Mouse (Mus musculus): ENCODE data around the gene Nxph4. TPM values are rescaled to one million over a fixed set of nuclear protein-coding genes. Genes with fewer than 3 reads are reported as not detected.

Gene Nxph4
- total RNA-seq, 2 experiments from 2014 or later: 5.3 TPM

- DNase-seq: no peak
Observed at GRCm38 (mm10) chr10:127542720-127543119, 8.4 kb upstream of the Nxph4 start.

- DNase-seq: no peak
Observed at GRCm38 (mm10) chr10:127542084-127542483, 7.7 kb upstream of the Nxph4 start.

DNA sequence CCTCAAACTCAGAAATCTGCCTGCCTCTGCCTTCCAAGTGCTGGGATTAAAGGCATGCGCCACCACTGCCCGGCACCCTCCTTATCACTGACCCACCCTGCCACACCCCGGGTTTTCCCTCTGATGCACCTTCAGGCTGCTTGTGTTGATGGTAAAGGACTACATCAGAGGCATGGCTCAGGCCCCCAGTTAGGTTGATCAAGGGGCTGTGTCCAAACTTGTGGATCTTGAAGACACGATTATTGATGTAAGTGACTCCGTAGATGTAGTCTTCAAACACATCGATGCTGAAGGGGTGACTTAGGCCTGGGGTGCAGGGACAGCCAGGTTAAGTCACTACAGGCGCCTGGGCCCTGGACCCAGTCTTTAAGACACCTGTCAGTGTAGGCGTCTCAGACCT, 7.2 kb upstream of the Nxph4 start:
- no peak for DNase-seq

DNA sequence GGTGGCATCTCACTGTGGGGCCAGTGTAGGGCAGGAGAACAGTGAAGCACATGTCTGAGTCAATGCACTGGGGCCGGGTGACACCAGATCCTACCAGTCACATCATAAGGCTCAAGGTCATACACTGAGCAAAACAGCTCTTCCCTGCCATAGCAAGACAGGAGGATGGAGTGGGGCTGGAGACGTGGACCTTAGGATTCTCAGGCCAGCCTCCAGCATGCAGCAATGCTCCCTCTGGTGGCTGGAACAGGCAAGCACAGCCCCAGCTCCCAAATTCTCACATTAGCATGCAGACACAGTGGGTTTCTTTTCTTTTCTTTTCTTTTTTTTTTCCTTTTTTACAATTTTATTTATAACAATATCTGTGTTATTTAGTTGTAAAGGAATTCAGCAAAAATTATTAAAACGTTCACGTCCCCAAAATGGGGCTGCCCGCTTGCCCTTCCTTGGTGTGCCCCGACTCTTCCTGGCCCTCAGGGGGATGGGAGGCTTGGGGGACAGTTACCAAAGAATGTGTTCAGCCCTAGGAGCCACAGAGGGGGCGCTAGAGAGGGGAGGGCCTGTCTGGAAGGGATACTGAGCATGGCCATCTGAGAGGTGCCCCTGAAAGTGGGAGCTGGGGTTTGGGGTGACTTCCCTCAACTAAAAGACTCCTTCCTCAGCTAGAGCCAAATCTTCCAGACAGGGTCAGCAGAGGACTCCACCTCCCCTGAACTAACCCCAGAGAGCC, 3.7 kb upstream of the Nxph4 start:
- peak; percentile 85 for DNase-seq

DNA sequence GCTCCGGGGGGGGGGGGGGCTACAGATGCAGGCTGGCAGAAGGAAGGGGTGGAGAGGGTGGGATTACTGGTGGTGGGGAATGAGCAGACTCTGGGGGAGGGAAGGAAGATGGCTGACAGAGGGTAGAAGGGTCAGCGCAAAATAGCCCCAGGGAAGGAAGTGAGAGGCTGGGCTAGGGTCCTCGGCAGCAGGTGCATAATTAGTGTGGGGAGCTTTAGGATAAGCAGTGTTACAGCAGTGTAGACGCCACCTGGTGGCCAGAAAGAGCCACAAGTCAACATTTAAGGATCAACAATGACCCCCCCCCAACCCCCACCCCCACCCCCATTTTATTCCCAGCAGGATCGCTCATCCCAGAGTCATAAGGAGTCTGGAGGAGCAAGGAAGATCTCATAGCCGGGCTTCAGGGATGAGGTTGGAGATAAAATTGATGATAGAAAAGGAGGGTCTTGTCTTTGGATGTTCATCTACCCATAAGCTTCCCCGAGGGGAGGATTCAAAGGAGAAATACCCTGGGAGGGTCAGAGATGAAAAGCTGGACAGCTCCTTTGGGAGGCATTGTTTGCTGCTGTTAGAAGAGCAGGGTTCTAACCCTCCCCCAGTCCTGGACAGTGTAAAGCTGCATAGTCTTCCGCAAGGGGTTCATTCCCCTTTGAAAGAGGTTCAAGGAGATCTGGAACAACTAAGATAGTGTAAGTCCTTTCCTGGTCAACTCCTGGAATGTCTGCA, 2.4 kb upstream of the Nxph4 start:
- peak; percentile 61 for DNase-seq

DNA sequence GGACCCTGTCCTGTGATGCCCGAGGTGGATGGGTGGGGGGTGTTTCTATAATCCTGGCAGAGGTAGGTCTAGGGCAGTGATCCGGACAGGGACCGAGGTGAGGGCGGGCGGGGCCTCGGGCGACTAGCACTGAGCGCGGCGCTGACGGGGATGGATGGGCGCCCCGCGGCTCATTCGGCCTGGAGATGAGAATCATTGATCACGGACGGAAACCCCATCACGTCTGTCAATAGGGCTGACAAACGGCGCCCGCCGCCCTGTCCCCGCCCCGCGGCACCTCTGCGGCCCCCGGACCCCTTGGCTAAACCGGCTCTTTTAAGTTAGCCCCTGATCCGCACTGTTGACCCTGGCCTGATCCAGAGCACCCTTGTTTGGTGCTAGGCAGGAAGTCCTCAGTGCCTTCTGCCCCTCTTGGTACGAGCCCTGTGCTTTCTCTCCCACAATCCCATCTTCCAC, 598 bp upstream of the Nxph4 start:
- DNase-seq: no peak

DNA sequence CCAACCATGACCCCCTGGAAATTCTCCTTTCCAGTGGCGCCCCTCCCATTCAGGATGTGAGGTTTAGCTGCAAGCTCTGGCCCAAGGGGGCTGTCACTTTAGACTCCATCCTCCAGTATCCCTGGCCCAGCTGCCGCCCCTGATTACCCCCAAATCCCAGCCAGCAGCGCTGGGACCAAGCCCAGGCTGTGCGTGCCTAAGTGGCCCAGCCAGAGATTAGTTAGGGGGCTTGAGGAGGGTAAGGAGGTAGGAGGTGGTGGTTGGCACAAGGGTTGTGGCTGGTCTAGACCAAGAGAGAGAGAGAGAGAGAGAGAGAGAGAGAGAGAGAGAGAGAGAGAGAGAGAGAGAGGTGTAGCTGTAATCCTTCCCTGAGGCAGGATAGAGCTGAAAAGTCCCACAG, 2.8 kb downstream of the Nxph4 start:
- no peak for DNase-seq

DNA sequence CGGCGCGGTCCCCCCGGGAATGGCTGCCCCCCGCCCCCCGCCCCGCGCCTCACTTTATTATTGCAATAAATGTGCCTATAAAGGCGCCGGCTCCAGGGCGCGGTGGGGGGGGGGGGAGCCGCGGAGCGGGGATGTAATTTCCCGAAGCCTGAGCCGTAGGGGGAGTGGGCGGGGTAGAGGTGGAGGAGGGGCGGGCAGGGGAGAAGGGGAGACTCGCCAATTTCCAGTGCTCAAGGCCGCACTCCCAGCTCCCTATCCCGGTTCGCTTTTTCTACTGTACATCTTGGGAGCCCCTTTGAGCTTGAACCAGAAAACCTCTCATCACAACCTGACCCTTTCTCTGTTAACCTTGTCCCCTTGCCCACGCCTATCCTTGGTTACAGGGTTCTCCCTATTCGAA, 3.4 kb downstream of the Nxph4 start:
- no peak for DNase-seq

GRCm38 (mm10) chr10:127527481-127527880, 6.9 kb downstream of the Nxph4 start:
- no peak for DNase-seq

GRCm38 (mm10) chr10:127526681-127527080, 7.7 kb downstream of the Nxph4 start:
- DNase-seq: peak; percentile 81

GRCm38 (mm10) chr10:127526048-127526447, 8.3 kb downstream of the Nxph4 start:
- DNase-seq: no peak

DNA sequence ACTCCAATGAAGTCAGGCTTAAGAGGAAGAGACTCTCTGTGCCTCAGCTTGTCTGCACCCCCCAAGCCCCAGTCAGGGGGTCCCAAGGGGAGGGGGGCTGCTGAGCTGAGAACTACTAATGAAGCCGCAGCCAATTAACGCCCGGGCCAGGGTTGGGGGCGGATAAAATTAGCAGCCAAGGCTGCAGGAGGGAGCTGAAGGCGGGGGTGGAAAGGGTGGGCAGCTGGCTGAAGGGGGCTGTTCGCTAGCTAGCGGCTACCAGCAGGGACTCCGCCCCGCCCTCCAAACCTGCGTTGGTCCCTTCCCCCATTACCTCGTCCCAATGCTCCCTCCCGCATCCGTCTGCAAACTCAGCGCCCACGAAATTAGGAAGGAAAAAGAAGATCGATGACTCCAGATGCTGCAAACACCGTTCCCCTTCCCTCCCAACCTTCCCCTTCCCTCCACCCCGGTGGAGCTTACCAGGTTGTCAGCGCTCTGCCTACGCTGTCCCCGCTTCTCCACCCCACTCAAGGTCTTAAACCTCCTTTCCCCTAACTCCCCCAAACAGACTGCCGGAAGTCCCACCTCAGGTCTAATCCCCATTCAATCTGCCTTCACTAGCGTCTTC, 9.6 kb downstream of the Nxph4 start:
- DNase-seq: no peak

GRCm38 (mm10) chr10:127522088-127522581, 12.2 kb downstream of the Nxph4 start, which contains the start of gene Shmt2:
Gene Shmt2, minus strand, starts transcription at chr10:127522444.
- DNase-seq: peak; percentile 86

DNA sequence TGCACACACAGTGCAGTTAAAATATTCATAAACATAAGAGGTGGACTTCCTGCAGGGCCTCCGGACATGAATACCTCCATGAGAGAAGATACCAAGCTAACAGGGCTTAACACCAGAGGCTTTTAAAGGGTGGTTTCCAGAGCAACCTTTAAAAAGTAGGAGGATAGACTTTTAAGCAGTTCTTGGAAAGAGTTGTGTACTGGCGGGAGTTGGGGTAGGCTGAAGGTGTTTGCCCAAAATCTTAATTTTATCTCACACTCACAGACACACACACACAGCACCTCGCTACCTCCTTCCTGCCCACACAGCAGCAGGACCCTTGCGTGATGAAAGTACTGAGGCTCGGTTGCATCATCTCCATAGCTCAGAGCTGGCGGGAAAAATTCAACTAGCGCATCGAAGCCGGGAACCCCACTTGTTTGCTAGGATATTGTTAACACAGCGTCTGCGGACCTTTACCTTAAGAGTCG, 12.7 kb downstream of the Nxph4 start:
- DNase-seq: no peak

DNA sequence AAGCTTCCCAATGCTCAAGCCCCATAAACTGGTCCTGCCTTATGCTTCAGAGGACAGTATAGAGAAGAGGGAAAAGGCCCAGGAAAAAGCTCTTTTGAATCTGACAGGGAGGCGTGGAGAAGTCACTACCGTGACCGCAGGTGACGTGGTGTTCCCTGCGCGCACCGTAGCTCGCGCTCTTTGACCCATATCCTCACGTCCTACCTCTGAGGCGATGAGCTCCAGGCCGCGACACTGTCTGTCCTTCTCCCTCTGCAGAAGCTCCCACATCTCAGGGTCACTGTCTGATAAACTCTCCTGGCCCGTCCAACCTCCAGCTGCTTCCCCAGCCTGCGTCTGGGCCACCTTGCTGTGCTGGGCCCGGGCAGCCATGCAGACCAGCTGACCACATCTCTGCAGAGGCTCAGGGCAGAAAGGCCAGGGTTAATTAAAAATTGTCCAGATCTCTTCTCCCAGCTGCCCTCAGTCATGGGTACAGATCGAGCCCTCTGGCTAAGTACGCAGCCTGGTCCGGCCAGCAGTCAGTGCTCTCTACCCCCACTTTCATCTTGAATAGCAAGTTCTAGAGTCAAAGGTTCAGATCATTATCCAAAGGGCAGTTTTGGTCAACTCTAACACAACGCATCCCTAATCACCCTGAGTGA, 13.5 kb downstream of the Nxph4 start:
- no peak for DNase-seq

DNA sequence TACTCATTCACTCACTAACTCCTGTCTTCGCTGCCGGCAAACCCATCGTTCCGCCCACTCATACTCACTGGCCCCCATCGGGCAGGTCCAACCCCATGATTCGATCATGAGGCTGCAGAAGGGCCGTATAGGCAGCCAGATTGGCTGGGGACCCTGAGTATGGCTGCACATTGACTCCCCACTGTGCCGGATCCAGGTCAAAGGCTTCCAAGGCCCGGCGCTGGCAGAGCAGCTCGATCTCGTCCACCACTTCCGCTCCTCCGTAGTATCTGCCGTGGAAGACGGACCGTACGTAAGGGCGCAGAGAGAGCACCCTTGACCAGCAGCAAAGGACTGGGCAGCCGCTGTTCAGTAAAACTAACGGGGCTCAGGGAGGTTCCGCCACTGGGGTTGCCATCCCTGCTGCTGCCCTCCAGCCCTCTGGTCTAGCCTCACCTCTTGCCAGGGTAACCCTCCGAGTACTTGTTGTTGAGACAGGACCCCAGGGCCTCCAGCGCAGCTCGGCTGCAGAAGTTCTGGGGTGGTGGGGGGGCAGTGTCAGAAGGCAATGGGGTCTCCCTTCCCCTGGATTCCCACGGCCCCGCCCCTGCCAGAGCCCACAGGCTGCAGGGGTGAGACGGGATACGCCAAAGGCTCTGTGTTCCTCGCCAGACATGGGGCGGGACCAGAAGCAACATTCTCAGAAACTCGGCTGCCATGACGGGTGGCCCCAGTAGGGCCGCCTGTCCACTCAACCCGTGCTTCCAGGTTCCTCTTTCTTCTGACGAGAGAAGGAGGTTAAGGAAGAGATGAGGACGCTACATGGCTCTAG, 14.3 kb downstream of the Nxph4 start:
- DNase-seq: no peak

DNA sequence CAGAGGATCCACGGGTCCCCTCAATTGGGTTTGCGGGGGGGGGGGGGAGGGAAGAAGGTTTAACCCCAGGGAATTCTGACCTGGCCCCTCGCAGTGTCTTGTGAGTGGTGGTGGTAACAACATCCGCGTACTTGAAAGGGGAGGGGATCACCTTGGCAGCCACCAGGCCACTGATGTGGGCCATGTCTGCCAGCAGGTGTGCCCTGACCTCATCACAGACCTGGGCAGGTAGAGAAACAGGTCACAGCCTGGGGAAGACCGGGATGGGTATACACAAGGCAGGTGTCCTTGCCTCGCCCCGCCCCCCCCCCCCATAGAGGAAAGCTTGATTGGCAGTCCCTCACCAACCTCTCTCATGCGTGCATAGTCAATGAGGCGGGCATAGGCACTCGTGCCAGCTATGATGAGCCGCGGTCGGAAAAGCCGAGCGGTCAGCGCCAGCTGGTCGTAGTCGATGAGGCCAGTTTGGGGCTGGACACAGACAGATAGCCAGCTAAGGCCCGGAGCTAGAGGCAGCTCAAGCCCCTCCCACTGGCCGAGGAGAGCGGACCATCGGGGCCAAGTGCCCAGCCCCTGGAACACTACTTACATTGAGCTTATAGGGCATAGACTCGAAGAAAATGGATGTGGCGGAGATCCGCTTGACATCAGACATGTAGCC, 15.2 kb downstream of the Nxph4 start:
- no peak for DNase-seq

- DNase-seq: no peak
Observed at GRCm38 (mm10) chr10:127517941-127518340, 16.4 kb downstream of the Nxph4 start.

DNA sequence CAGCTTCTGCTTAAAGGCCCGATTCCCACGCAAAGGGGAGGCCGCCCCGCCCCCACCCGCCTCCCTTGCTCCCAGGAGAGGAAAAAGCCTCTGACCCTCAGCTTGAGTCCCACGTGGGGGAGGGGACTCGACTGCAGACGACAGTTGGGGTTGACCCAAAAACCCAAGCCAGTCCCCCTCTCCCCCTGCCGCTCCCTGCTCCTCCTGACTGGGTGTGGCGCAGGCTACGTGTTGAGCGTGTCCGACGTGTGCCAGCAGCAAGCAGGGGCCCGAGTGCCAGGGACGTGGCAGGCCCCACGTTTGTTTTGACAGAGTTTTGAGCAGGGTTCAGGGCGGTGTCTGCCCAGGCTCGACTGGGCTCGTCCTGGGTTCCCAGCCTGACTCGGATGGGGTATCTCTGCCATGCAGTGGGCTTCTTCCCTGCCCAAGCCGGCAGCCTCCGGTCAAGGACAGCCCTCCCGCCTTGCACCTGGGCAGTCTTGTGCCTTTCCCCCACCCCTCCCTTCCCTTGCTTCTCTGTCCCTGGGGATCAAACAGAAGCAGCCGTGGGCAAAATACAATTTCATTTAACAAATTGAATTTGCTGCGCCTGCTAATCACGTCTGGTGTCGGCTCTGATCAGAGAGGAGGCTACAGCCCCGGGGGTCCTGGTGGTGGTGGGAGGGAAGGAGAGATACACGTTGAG, 17.6 kb downstream of the Nxph4 start:
- peak; percentile 54 for DNase-seq

DNA sequence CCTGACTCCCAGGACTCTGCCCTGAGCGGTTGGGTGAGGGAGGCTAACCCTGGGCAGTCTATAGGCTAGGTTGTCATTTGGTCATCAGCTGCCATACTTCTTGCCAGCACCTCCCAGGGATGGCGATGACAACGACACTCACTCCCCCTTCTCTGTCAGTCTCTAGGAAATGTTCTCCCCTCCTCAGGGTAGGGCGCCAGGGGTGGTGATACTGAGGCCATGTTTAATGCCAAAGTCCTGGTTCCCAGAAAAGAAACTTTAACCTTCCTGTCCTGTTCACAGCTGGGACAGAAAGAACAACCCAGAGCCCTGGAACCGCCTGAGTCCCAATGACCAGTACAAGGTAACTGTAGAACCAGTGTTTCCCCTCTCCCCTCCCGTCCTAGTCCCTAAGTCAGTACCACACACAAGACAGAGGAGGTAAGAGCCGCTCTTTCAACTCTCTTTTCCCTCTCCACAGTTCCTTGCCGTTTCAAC, 18.3 kb downstream of the Nxph4 start:
- DNase-seq: no peak
